Comparison of ENCODE assay signal across 18 mouse cellular contexts in genomic region chr5:118596452-118597092, GRCm38 (mm10). TPM values are rescaled to one million over a fixed set of nuclear protein-coding genes. Genes with fewer than 3 reads are reported as not detected.
A peak's percentile ranks its signal among the peaks of the same experiment; 100 is the strongest.
DNase-seq lines count a peak whose midpoint lies in the region; ATAC-seq lines count a peak whose summit lies in the region.
"Had no signal": no experiment of that assay in that cellular context is flagged by ENCODE, and none has a peak within 500 bp of the region (broad histone marks: within the 10 kb centered on the region; RNA-seq: fewer than 3 reads in every experiment).

No protein-coding gene starts in this region.

- no peak overlapping the region for H3K4me2 ChIP-seq in heart, embryonic 13.5 days
- H3K4me2 ChIP-seq in kidney, embryonic 16.5 days (replicated peaks; ENCODE audit: low read depth, low read length): no peak overlapping the region
- H3K4me2 ChIP-seq: heart, embryonic 15.5 days; limb, embryonic 13.5 days; liver, embryonic 15.5 days; midbrain, embryonic 13.5 days; neural tube, embryonic 12.5 days had no signal

- no peak overlapping the region for H3K27ac ChIP-seq in heart, embryonic 13.5 days (replicated peaks)
- no peak overlapping the region for H3K27ac ChIP-seq in kidney, embryonic 16.5 days (ENCODE audit: low read length)
- H3K27ac ChIP-seq: heart, embryonic 15.5 days; hindbrain, postnatal 0 days; limb, embryonic 13.5 days; liver, embryonic 15.5 days; midbrain, embryonic 13.5 days; neural tube, embryonic 12.5 days had no signal

- peaks cover 68% of the 10 kb centered on the region for H3K4me1 ChIP-seq in heart, embryonic 13.5 days
- peaks cover 29% of the 10 kb centered on the region for H3K4me1 ChIP-seq in kidney, embryonic 16.5 days (ENCODE audit: insufficient read depth, low read length)

- 69% methylated on average over 15 of the region's 15 CpGs for WGBS in heart, embryonic 13.5 days
- WGBS in kidney, embryonic 16.5 days: 77% methylated on average over 15 of the region's 15 CpGs

- H3K36me3 ChIP-seq in heart, embryonic 13.5 days: no peaks in the 10 kb centered on the region
- H3K36me3 ChIP-seq in kidney, embryonic 16.5 days (ENCODE audit: insufficient read depth, low read length): no peaks in the 10 kb centered on the region
- H3K36me3 ChIP-seq: heart, embryonic 15.5 days; midbrain, embryonic 13.5 days; neural tube, embryonic 12.5 days had no signal

- no peaks in the 10 kb centered on the region for H3K27me3 ChIP-seq in heart, embryonic 13.5 days (replicated peaks)
- H3K27me3 ChIP-seq in kidney, embryonic 16.5 days (ENCODE audit: insufficient read depth, low read length): no peaks in the 10 kb centered on the region
- H3K27me3 ChIP-seq: heart, embryonic 15.5 days; limb, embryonic 13.5 days; liver, embryonic 15.5 days; midbrain, embryonic 13.5 days; neural tube, embryonic 12.5 days had no signal

- no peak for ATAC-seq in heart, embryonic 13.5 days (ENCODE audit: extremely low read depth, insufficient number of reproducible peaks, low FRiP score, low TSS enrichment)
- ATAC-seq in kidney, embryonic 16.5 days (ENCODE audit: low FRiP score, low TSS enrichment): peak; percentile 21; the same call in 1 of the 2 replicates
- ATAC-seq: activated CD4-positive, CD25-positive, alpha-beta regulatory T cell, adult 4 months; hindbrain, postnatal 0 days; midbrain, embryonic 13.5 days had no signal

- H3K4me3 ChIP-seq in heart, embryonic 13.5 days: no peak overlapping the region
- no peak overlapping the region for H3K4me3 ChIP-seq in kidney, embryonic 16.5 days (ENCODE audit: low read length)
- H3K4me3 ChIP-seq: heart, embryonic 15.5 days; limb, embryonic 13.5 days; liver, embryonic 15.5 days; midbrain, embryonic 13.5 days; neural tube, embryonic 12.5 days had no signal

- no peaks in the 10 kb centered on the region for H3K9me3 ChIP-seq in heart, embryonic 13.5 days
- H3K9me3 ChIP-seq in kidney, embryonic 16.5 days (ENCODE audit: low read length): no peaks in the 10 kb centered on the region
- H3K9me3 ChIP-seq: heart, embryonic 15.5 days; limb, embryonic 13.5 days; liver, embryonic 15.5 days; midbrain, embryonic 13.5 days; neural tube, embryonic 12.5 days had no signal

- peak overlapping the region; percentile 10; the same call in 1 of the 2 replicates for H3K9ac ChIP-seq in heart, embryonic 13.5 days
- no peak overlapping the region for H3K9ac ChIP-seq in kidney, embryonic 16.5 days (replicated peaks; ENCODE audit: low read length)
- H3K9ac ChIP-seq: heart, embryonic 15.5 days; limb, embryonic 13.5 days; liver, embryonic 15.5 days; midbrain, embryonic 13.5 days; neural tube, embryonic 12.5 days had no signal

- no peak for DNase-seq in heart, adult 8-10 months (ENCODE audit: low spot score)
- DNase-seq in MN1 (ENCODE audit: low spot score) (peak; percentile 20), R1 (ENCODE audit: low read depth, low spot score) (peak; percentile 30)
- no peak for DNase-seq in spleen, adult 18-20 months
- no peak for DNase-seq in cerebellum, adult 11 months
- DNase-seq: adrenal gland, postnatal 14 days; cerebellum, adult 11-12 months; cerebellum, postnatal 14 days; heart, postnatal 4 days had no signal

RNA-seq across cellular contexts. Expression of gene Med13l, which starts 36.1 kb away (rescaled TPM):
- polyA plus RNA-seq in heart, embryonic 13.5 days (2015; fragmentation: Nextera tagmentation; extraction: Ambion mirVana): 6.3 and 6.8 TPM in 2 replicates
- total RNA-seq in heart, adult 8-10 months (2022): 10 to 100 TPM; 22.2 to 35.0 (median 32.5) TPM
- 8.2 and 9.1 TPM in 2 replicates for polyA plus RNA-seq in kidney, embryonic 16.5 days (2015; fragmentation: Nextera tagmentation; extraction: Ambion mirVana)

Comparison
In these comparisons a context has a peak if more than half of its experiments do, and no peak if none do; other contexts are left out.
1. DNase-seq: peak in MN1 (single experiment) and R1 (single experiment); none in heart, adult 8-10 months (single experiment), spleen, adult 18-20 months (0 of 2) and cerebellum, adult 11 months (single experiment).